Mouse (Mus musculus) limb, embryonic 14.5 days (tissue): Measurements from ENCODE around the gene Gm37240. TPM values are rescaled to one million over a fixed set of nuclear protein-coding genes. Genes with fewer than 3 reads are reported as not detected.

Experiments
- ATAC-seq: fragments of 200-750 bp; cut with Nextera tagmentation; 2 replicates; pipeline ENCODE4 v1.8.0; 2017; ENCODE audit warnings: low read depth, moderate number of reproducible peaks, moderate TSS enrichment; ENCODE audit not compliant: low FRiP score
- DNase-seq: peaks from one replicate; pipeline ENCODE4 v3.0.0-alpha.2; 2015; ENCODE audit warnings: low spot score
- H3K27ac ChIP-seq: fragments of 300-500 bp; sonication (generic); replicated peaks from 2 replicates; pipeline ENCODE4 v1.5.1; 2014; ENCODE audit warnings: low read depth, mild to moderate bottlenecking, low read length, moderate library complexity, mixed read lengths
- H3K27me3 ChIP-seq: fragments of 300-500 bp; sonication (generic); 2 replicates; pipeline ENCODE4 v1.6.1; 2014; ENCODE audit warnings: low read length, mixed read lengths; ENCODE audit not compliant: control insufficient read depth, insufficient read depth
- H3K36me3 ChIP-seq: fragments of 300-500 bp; sonication (generic); 2 replicates; pipeline ENCODE4 v1.6.1; 2014; ENCODE audit warnings: mild to moderate bottlenecking, low read length, moderate library complexity, mixed read lengths; ENCODE audit not compliant: control insufficient read depth, insufficient read depth
- H3K4me1 ChIP-seq: fragments of 300-500 bp; sonication (generic); 2 replicates; pipeline ENCODE4 v1.6.1; 2014; ENCODE audit warnings: antibody characterized with exemption, low read length, mixed read lengths; ENCODE audit not compliant: control insufficient read depth, insufficient read depth
- H3K4me2 ChIP-seq: fragments of 300-500 bp; sonication (generic); replicated peaks from 2 replicates; pipeline ENCODE4 v1.6.1; 2014; ENCODE audit warnings: low read depth, mild to moderate bottlenecking, low read length, moderate library complexity; ENCODE audit not compliant: severe bottlenecking
- H3K4me3 ChIP-seq: fragments of 300-500 bp; sonication (generic); replicated peaks from 2 replicates; pipeline ENCODE4 v1.5.1; 2014; ENCODE audit warnings: low read length
- H3K9ac ChIP-seq: fragments of 300-500 bp; sonication (generic); 2 replicates; pipeline ENCODE4 v1.6.1; 2014; ENCODE audit warnings: mild to moderate bottlenecking, low read depth, low read length, moderate library complexity; ENCODE audit not compliant: severe bottlenecking
- H3K9me3 ChIP-seq: fragments of 300-500 bp; sonication (generic); 2 replicates; pipeline ENCODE4 v1.6.1; 2016; ENCODE audit warnings: low read length; ENCODE audit not compliant: control insufficient read depth
- POLR2A ChIP-seq: fragments of 200-500 bp; IDR thresholded peaks from 2 replicates; pipeline ENCODE4 v1.8.0; 2012; ENCODE audit warnings: inconsistent platforms, mild to moderate bottlenecking, moderate library complexity, borderline replicate concordance; ENCODE audit not compliant: insufficient read depth, insufficient read length; ENCODE audit errors: extremely low read depth
- WGBS: fragments of 180-500 bp; shearing (Covaris S2); extraction: QIAGEN DNeasy Blood & Tissue Kit; methylation state at CpG from one replicate; pipeline ENCODE4 v1.1.7; 2014; 5-methylcytosine and 5-hydroxymethylcytosine counted together
- polyA plus RNA-seq, 2 experiments: library from polyadenylated mRNA; depleted of rRNA in 1 of 2; stranded (reverse) in 1 of 2; unstranded in 1 of 2; fragments of >200 nt; fragmentation: Nextera tagmentation in 1 of 2; extraction: Ambion mirVana in 1 of 2; gene quantifications; 2 replicates each; pipeline versions ENCODE4 v1.2.1 to v1.2.3; 2012 to 2014

Gene Gm37240
- polyA plus RNA-seq, 2 experiments, result 2.0 to 13.4 TPM

DNA sequence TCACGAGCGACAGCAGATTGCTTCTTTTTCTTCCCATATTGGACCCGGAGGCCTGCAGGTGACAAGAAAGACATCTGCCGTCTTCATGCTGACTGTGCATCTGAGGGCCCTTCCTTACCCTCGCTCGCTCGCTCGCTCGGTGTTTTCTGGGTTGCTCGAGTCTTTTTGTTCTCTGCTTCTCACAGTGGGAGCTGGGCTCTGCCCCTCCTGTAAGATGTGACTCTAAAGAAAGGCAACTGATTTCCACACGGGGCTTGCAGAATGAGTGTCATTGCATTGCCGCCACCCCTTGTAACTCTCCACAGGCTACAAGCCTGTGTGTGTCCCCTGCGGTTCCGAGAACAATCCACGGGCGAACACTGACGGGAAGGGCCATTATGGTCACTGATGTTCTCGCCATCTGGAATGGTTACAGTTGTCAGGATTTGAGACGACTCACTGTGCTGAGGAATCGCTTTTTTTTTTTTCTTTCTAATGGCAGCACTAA, 1155.3 kb downstream of the Gm37240 start:
- H3K27me3 ChIP-seq, result 0 out of 2 replicates have a peak, but pooled peaks cover 3% of the 10 kb centered on the region
- DNase-seq (no peak), ATAC-seq (no peak)
- H3K27ac ChIP-seq, result no peak overlapping the region
- no peak for TF ChIP-seq POLR2A
- H3K9ac ChIP-seq, result peak overlapping the region; percentile 21
- peak overlapping the region; percentile 20; the same call in 1 of the 2 replicates for H3K4me3 ChIP-seq
- peak overlapping the region; percentile 43 for H3K4me2 ChIP-seq
- H3K9me3 ChIP-seq, result no peaks in the 10 kb centered on the region
- 5% methylated on average over 20 of the region's 20 CpGs for WGBS
- no peaks in the 10 kb centered on the region for H3K36me3 ChIP-seq
- peaks cover 26% of the 10 kb centered on the region for H3K4me1 ChIP-seq

DNA sequence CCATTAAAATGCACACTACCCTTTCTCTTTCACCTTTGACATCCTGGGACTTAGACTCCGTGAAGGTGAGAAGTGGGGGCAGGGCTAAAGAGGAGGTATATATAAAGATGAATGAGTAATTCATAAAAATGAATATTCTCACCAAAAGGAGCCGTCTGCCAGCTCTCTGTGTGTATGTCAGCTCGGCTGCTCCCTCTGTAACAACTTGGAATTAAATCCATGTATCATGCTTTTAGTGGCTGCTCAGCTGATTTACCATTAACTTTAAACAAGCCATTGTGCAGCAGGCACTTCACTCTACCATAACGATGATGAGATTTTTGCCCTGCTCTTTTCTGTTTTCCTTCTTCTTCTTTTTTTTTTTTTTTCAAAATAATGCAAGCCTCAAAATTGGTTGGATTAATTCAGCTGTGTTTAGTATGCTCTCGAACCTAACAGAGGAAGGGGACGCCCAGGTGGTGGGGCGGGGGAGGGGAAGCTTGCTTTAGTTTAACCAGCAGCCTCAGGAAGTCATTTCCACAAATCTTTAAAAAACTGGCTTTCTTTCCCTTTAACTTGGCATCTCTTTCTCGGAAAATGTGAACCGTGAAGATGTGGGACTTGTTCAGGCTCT, 1155.8 kb downstream of the Gm37240 start:
- H3K4me1 ChIP-seq, result peaks cover 26% of the 10 kb centered on the region
- H3K4me2 ChIP-seq, result peak overlapping the region; percentile 43
- no peak overlapping the region for H3K27ac ChIP-seq
- H3K9ac ChIP-seq, result peak overlapping the region; percentile 21
- no peak for TF ChIP-seq POLR2A
- H3K4me3 ChIP-seq, result peak overlapping the region; percentile 20; the same call in 1 of the 2 replicates
- 0 out of 2 replicates have a peak, but pooled peaks cover 3% of the 10 kb centered on the region for H3K27me3 ChIP-seq
- DNase-seq (peak; percentile 14), ATAC-seq (no peak)
- 7% methylated on average over 9 of the region's 9 CpGs for WGBS
- no peaks in the 10 kb centered on the region for H3K36me3 ChIP-seq
- H3K9me3 ChIP-seq, result no peaks in the 10 kb centered on the region

DNA sequence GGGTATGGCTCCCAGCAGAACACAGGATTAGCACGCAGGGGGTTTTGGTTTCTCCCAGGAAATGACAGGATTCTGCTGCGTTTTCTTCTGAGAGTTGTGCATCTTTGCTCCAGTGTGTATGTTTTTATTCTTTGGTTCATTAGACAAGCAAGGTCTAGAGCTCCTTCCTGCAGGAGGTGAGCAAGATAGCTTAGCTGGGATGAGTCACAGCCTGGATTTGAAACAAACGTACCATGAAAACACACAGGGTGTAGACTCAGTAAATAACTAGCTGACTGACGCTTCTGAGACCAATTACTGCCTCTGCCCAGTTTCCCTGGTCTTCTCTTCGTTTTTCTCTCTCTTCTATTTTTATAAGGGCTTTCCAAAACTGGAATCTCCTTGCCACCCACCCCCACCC, 1156.3 kb downstream of the Gm37240 start:
- Histone ChIP-seq H3K27me3 (0 out of 2 replicates have a peak, but pooled peaks cover 3% of the 10 kb centered on the region), H3K4me2 (peak overlapping the region; percentile 43; the same call in 1 of the 2 replicates), H3K9ac (no peak overlapping the region), H3K27ac (no peak overlapping the region), H3K4me3 (no peak overlapping the region), H3K4me1 (peaks cover 26% of the 10 kb centered on the region), H3K36me3 (no peaks in the 10 kb centered on the region), H3K9me3 (no peaks in the 10 kb centered on the region)
- no peak for TF ChIP-seq POLR2A
- no peak for DNase-seq
- ATAC-seq, result no peak
- WGBS, result 30% methylated on average over 5 of the region's 5 CpGs

DNA sequence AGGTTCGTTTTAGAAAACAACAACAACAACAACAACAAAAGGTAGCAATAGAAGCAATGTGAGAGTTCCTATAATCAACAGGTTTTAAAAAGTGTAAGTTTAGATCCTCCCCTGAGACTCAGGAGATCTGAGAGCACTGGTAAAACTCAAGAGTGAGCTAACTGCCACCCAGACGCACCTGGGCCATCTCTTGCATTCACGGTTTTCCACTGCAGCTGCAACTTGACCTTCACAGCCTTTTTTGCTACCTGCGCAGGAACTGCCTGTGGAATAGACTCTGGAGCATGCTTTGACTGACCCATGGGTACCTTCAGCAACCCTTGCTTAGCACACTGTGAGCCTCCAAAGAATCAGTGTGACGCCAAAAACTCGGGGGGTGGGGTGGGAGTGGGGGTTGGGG, 1157.5 kb downstream of the Gm37240 start:
- TF ChIP-seq POLR2A, result no peak
- DNase-seq, result no peak
- H3K4me2 ChIP-seq, result no peak overlapping the region
- H3K27me3 ChIP-seq, result 0 out of 2 replicates have a peak, but pooled peaks cover 3% of the 10 kb centered on the region
- H3K9ac ChIP-seq, result no peak overlapping the region
- no peak overlapping the region for H3K4me3 ChIP-seq
- no peak for ATAC-seq
- no peaks in the 10 kb centered on the region for H3K9me3 ChIP-seq
- no peak overlapping the region for H3K27ac ChIP-seq
- peaks cover 26% of the 10 kb centered on the region for H3K4me1 ChIP-seq
- WGBS, result 77% methylated on average over 6 of the region's 6 CpGs
- H3K36me3 ChIP-seq, result no peaks in the 10 kb centered on the region

DNA sequence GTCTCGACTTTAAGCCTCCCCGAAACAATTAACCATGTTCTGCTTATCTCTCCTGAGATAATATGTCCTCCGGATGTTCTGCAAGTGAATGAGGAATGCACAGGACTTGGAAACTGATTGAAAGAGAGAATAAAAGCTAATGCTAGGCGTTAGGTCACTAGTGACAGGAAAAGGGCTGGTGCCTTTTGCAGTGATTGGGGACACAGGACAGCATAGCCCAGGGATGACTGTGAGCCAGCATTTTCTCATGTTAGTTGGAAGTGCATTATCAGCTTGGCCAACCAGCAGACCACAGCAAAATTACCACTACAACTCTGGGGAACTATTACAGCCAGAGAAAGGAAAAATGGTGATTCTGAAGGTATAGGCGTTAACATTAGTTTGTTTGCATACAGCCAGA, 1163.3 kb downstream of the Gm37240 start:
- Histone ChIP-seq H3K9me3 (no peaks in the 10 kb centered on the region), H3K4me3 (no peak overlapping the region), H3K36me3 (no peaks in the 10 kb centered on the region), H3K9ac (no peak overlapping the region), H3K4me1 (no peaks in the 10 kb centered on the region), H3K4me2 (no peak overlapping the region), H3K27me3 (no peaks in the 10 kb centered on the region), H3K27ac (no peak overlapping the region)
- no peak for TF ChIP-seq POLR2A
- DNase-seq, result no peak
- WGBS, result 71% methylated on average over 5 of the region's 5 CpGs
- ATAC-seq, result no peak

DNA sequence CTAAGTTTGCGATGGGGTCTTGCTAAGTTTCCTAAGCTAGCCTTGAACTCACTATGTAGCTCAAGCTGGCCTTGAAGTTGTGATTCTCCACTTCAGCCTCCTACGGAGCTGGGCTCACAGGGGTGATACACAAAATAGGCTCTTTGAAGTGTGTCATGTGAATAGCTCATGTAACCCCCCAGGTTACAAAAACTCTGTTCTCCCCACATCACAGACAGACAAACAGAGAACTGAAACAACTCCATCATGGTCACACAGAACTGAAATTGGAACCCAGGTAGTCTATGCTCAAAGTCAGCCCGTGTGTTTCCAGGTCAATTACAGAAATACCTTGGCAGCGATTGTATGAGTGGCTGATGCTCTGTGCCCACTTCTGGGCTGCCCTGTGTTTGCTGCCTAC, 1164.6 kb downstream of the Gm37240 start:
- no peaks in the 10 kb centered on the region for H3K36me3 ChIP-seq
- H3K4me2 ChIP-seq, result no peak overlapping the region
- TF ChIP-seq POLR2A, result no peak
- ATAC-seq (no peak), DNase-seq (no peak)
- no peaks in the 10 kb centered on the region for H3K27me3 ChIP-seq
- H3K9me3 ChIP-seq, result no peaks in the 10 kb centered on the region
- H3K9ac ChIP-seq, result no peak overlapping the region
- 85% methylated on average over 4 of the region's 4 CpGs for WGBS
- H3K4me1 ChIP-seq, result no peaks in the 10 kb centered on the region
- H3K4me3 ChIP-seq, result no peak overlapping the region
- no peak overlapping the region for H3K27ac ChIP-seq
